Mouse (Mus musculus): ENCODE results near the gene Tmod2.

GRCm38 (mm10) chr9:75624983-75625555 is 13.9 kb upstream of the Tmod2 start:
- TF ChIP-seq CTCF (IDR thresholded peaks at IDR 0.05; ENCODE audit: borderline replicate concordance, insufficient read depth, low read length) (no peak), POLR2A (IDR thresholded peaks at IDR 0.05; ENCODE audit: low read depth, low read length) (no peak)
